Mouse (Mus musculus) cerebellum, adult 18-20 months (tissue): Measurements from ENCODE around the gene Ddb1.

Experiments used
- DNase-seq, 2 experiments: peaks; one replicate each; pipeline ENCODE4 v3.0.0; 2021

Ddb1 gene

GRCm38 (mm10) chr19:10591659-10592377 is 13.3 kb upstream of the Ddb1 start:
- no peak for DNase-seq

GRCm38 (mm10) chr19:10598188-10598587 is 6.9 kb upstream of the Ddb1 start:
- no peak for DNase-seq

GRCm38 (mm10) chr19:10599648-10600047 is 5.5 kb upstream of the Ddb1 start:
- DNase-seq = no peak

GRCm38 (mm10) chr19:10602247-10602769 is 2.8 kb upstream of the Ddb1 start:
- no peak for DNase-seq

- peak; percentile 90 to 91 for DNase-seq
These were observed 2.3 kb upstream of the Ddb1 start for GRCm38 (mm10) chr19:10602787-10603186.

- DNase-seq = peak in 1 of 2 experiments; percentile 36
These were observed 1.2 kb upstream of the Ddb1 start for GRCm38 (mm10) chr19:10603660-10604523.

- DNase-seq = no peak
These were observed 593 bp upstream of the Ddb1 start for GRCm38 (mm10) chr19:10604534-10604933.

GRCm38 (mm10) chr19:10605901-10606622 is 935 bp downstream of the Ddb1 start:
- no peak for DNase-seq

- no peak for DNase-seq
These were observed 3.6 kb downstream of the Ddb1 start for GRCm38 (mm10) chr19:10608573-10609240.

GRCm38 (mm10) chr19:10634106-10634871 is 29.2 kb downstream of the Ddb1 start, which contains the start of gene Vwce:
Gene Vwce (plus strand): TSS chr19:10634213.
- peak; percentile 62 to 67 for DNase-seq

- peak; percentile 68 to 71 for DNase-seq
These were observed 29.8 kb downstream of the Ddb1 start for GRCm38 (mm10) chr19:10634872-10635318.

GRCm38 (mm10) chr19:10637840-10638239 is 32.7 kb downstream of the Ddb1 start:
- DNase-seq = no peak

GRCm38 (mm10) chr19:10640080-10640479 is 35.0 kb downstream of the Ddb1 start:
- no peak for DNase-seq

- DNase-seq = no peak
These were observed 35.7 kb downstream of the Ddb1 start for GRCm38 (mm10) chr19:10640589-10641378.

- no peak for DNase-seq
These were observed 40.5 kb downstream of the Ddb1 start for GRCm38 (mm10) chr19:10645616-10646015.

GRCm38 (mm10) chr19:10648156-10648555 is 43.0 kb downstream of the Ddb1 start:
- no peak for DNase-seq

GRCm38 (mm10) chr19:10656058-10656457 is 50.9 kb downstream of the Ddb1 start:
- DNase-seq = no peak

- no peak for DNase-seq
These were observed 52.6 kb downstream of the Ddb1 start for GRCm38 (mm10) chr19:10657742-10658141.

GRCm38 (mm10) chr19:10658406-10658805 is 53.3 kb downstream of the Ddb1 start:
- no peak for DNase-seq

- no peak for DNase-seq
These were observed 56.2 kb downstream of the Ddb1 start for GRCm38 (mm10) chr19:10661373-10661772.

GRCm38 (mm10) chr19:10661919-10662318 is 56.8 kb downstream of the Ddb1 start:
- no peak for DNase-seq
